Mouse (Mus musculus) MEL (cell line): ENCODE data around the gene Slamf7. TPM values are rescaled to one million over a fixed set of nuclear protein-coding genes. Genes with fewer than 3 reads are reported as not detected.

Source experiments
- DNase-seq: peaks from one replicate; pipeline ENCODE4 v3.0.0; 2011; ENCODE audit warnings: low read depth, low spot score
- H3K27ac ChIP-seq: 2 replicates; pipeline ENCODE4 v1.5.1; 2012; ENCODE audit warnings: low read depth, mild to moderate bottlenecking, control low read depth, low read length, moderate library complexity; ENCODE audit not compliant: control insufficient read depth
- H3K27me3 ChIP-seq, 2 experiments: fragments of 150-350 bp in 1 of 2; sonication (generic) in 1 of 2; 2 replicates each; pipeline ENCODE4 v1.6.1; 2012; ENCODE audit warnings: low read length in 2 of 2, mild to moderate bottlenecking in 2 of 2, improper control_type of control experiment in 1 of 2, moderate library complexity in 1 of 2; ENCODE audit not compliant: insufficient read depth in 2 of 2, control insufficient read depth in 1 of 2
- H3K36me3 ChIP-seq, 2 experiments: 2 replicates each; pipeline ENCODE4 v1.6.1; 2012 to 2014; ENCODE audit warnings: low read length in 2 of 2, improper control_type of control experiment in 1 of 2, inconsistent platforms in 1 of 2, mild to moderate bottlenecking in 1 of 2; ENCODE audit not compliant: insufficient read depth in 2 of 2, control insufficient read depth in 1 of 2
- H3K4me1 ChIP-seq, 2 experiments: fragments of 150-350 bp in 1 of 2; sonication (generic) in 1 of 2; 2 replicates each; pipeline ENCODE4 v1.6.1; 2012; ENCODE audit warnings: low read length in 2 of 2, improper control_type of control experiment in 1 of 2, mild to moderate bottlenecking in 1 of 2; ENCODE audit not compliant: insufficient read depth in 2 of 2, control insufficient read depth in 1 of 2
- H3K4me3 ChIP-seq, 2 experiments: fragments of 150-350 bp in 1 of 2; sonication (generic) in 1 of 2; 2 replicates each; pipeline ENCODE4 v1.5.1; 2012; ENCODE audit warnings: low read depth in 2 of 2, low read length in 2 of 2, mild to moderate bottlenecking in 2 of 2, moderate library complexity in 2 of 2, control low read depth in 1 of 2, improper control_type of control experiment in 1 of 2; ENCODE audit not compliant: control insufficient read depth in 1 of 2, insufficient read depth in 1 of 2
- H3K79me2 ChIP-seq: 2 replicates; pipeline ENCODE4 v1.6.1; 2012; ENCODE audit warnings: mild to moderate bottlenecking, low read length, moderate library complexity; ENCODE audit not compliant: control insufficient read depth, poor library complexity, insufficient read depth
- H3K9ac ChIP-seq: 2 replicates; pipeline ENCODE4 v1.6.1; 2012; ENCODE audit warnings: low read depth, mild to moderate bottlenecking, control low read depth, low read length, moderate library complexity; ENCODE audit not compliant: control insufficient read depth, poor library complexity, severe bottlenecking
- H3K9me3 ChIP-seq: fragments of 150-350 bp; sonication (generic); replicated peaks from 2 replicates; pipeline ENCODE4 v1.6.1; 2012; ENCODE audit warnings: mild to moderate bottlenecking, low read length, improper control_type of control experiment, moderate library complexity; ENCODE audit not compliant: insufficient read depth
- BHLHE40 ChIP-seq: IDR thresholded peaks from 2 replicates; pipeline ENCODE4 v1.6.1; 2012; ENCODE audit warnings: low read depth, mild to moderate bottlenecking, inconsistent platforms, low read length, improper control_type of control experiment, borderline replicate concordance
- CHD1 ChIP-seq: IDR thresholded peaks from 2 replicates; pipeline ENCODE4 v1.6.1; 2012; ENCODE audit warnings: low read depth, mild to moderate bottlenecking, inconsistent platforms, low read length, improper control_type of control experiment
- ETS1 ChIP-seq: IDR thresholded peaks from 2 replicates; pipeline ENCODE4 v1.6.1; 2012; ENCODE audit warnings: low read depth, mild to moderate bottlenecking, inconsistent platforms, low read length, improper control_type of control experiment, moderate library complexity
- MAFK ChIP-seq: IDR thresholded peaks from 2 replicates; pipeline ENCODE4 v1.6.1; 2011; ENCODE audit warnings: low read depth, mild to moderate bottlenecking, low read length, improper control_type of control experiment, borderline replicate concordance
- MEF2A ChIP-seq: IDR thresholded peaks from 2 replicates; pipeline ENCODE4 v1.6.1; 2014; ENCODE audit warnings: low read depth, mild to moderate bottlenecking, inconsistent platforms, low read length, improper control_type of control experiment; ENCODE audit not compliant: poor library complexity, insufficient replicate concordance, severe bottlenecking; ENCODE audit errors: extremely low read depth
- POLR2AphosphoS2 ChIP-seq: IDR thresholded peaks from 2 replicates; pipeline ENCODE4 v1.6.1; 2011; ENCODE audit warnings: low read length, improper control_type of control experiment
- ZKSCAN1 ChIP-seq: IDR thresholded peaks from 2 replicates; pipeline ENCODE4 v1.6.1; 2012; ENCODE audit warnings: low read depth, mild to moderate bottlenecking, inconsistent platforms, low read length, improper control_type of control experiment, moderate library complexity
- ZMIZ1 ChIP-seq: IDR thresholded peaks from 2 replicates; pipeline ENCODE4 v1.6.1; 2012; ENCODE audit warnings: low read depth, mild to moderate bottlenecking, inconsistent platforms, low read length, improper control_type of control experiment, moderate library complexity
- polyA plus RNA-seq, 2 experiments: library from polyadenylated mRNA; stranded (reverse) in 1 of 2; unstranded in 1 of 2; fragments of >175 nt in 1 of 2; fragments of >200 nt in 1 of 2; gene quantifications; 2 replicates each; pipeline versions ENCODE4 v1.2.1 to v1.2.4; 2012; ENCODE audit warnings: low replicate concordance in 2 of 2, low read depth in 1 of 2; ENCODE audit not compliant: insufficient read length in 2 of 2, insufficient read depth in 1 of 2, missing spikeins in 1 of 2
- total RNA-seq: library from RNA; depleted of rRNA; stranded (reverse); fragments of 300-350 nt; gene quantifications from 2 replicates; pipeline ENCODE4 v1.2.3, GENCODE M21; 2012

The Slamf7 gene
- total and polyA plus RNA-seq, 3 experiments = not detected

DNA sequence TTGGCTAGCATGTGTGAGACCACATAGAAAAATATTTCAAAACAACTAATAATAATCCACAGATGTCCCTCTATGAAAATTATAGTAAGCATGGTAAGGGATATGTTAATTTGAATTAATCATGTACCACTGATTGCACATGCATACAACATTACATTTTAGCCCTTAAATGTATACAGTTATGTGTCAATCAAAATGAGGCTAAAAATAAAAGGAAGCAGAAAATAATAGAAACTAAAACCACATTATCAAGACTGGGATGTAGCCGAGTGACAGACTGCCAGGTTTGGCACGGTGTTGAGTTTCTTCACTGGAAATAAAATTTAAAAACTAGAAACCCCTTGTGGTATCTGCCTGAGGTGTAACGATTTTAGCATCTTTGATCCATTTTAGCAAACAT is 33.2 kb downstream of the Slamf7 start:
- TF ChIP-seq MAFK = no peak
- TF ChIP-seq ZKSCAN1 = no peak
- TF ChIP-seq ETS1 = 0 out of 2 replicates have a peak, but pooled peaks have one; percentile 22
- TF ChIP-seq MEF2A = peak; percentile 83; the same call in 1 of the 2 replicates
- TF ChIP-seq, all 39 proteins: peak for 2

GRCm38 (mm10) chr1:171619001-171619400 is 33.8 kb downstream of the Slamf7 start:
- H3K9me3 ChIP-seq = no peaks in the 10 kb centered on the region
- no peak for DNase-seq
- H3K79me2 ChIP-seq = no peaks in the 10 kb centered on the region
- TF ChIP-seq MEF2A (no peak), ZMIZ1 (no peak), BHLHE40 (no peak), CHD1 (no peak), POLR2AphosphoS2 (no peak)
- TF ChIP-seq, all 39 proteins: peak for 0
- Histone ChIP-seq H3K4me1 (peaks cover 3 to 4% of the 10 kb centered on the region in 2 experiments; a peak in 2 of 4 replicates), H3K9ac (no peak overlapping the region), H3K36me3 (0 out of 4 replicates have a peak, but pooled peaks cover 0 to 3% of the 10 kb centered on the region in 2 experiments), H3K4me3 (no peak overlapping the region), H3K27me3 (0 out of 4 replicates have a peak, but pooled peaks cover 0 to 1% of the 10 kb centered on the region in 2 experiments), H3K27ac (no peak overlapping the region)

More for the DNA sequence above, 33.2 kb downstream of the Slamf7 start:
- 0 out of 4 replicates have a peak, but pooled peaks cover 0 to 1% of the 10 kb centered on the region in 2 experiments for H3K27me3 ChIP-seq
- no peak for DNase-seq
- H3K9ac ChIP-seq = no peak overlapping the region
- no peak overlapping the region for H3K27ac ChIP-seq
- no peak overlapping the region for H3K4me3 ChIP-seq
- H3K9me3 ChIP-seq = no peaks in the 10 kb centered on the region
- 0 out of 4 replicates have a peak, but pooled peaks cover 0 to 3% of the 10 kb centered on the region in 2 experiments for H3K36me3 ChIP-seq
- H3K79me2 ChIP-seq = no peaks in the 10 kb centered on the region
- peaks cover 3 to 4% of the 10 kb centered on the region in 2 experiments; a peak in 2 of 4 replicates for H3K4me1 ChIP-seq

- no peak overlapping the region for H3K27ac ChIP-seq
- no peak overlapping the region for H3K9ac ChIP-seq
- no peaks in the 10 kb centered on the region for H3K9me3 ChIP-seq
- TF ChIP-seq BHLHE40 = no peak
- H3K27me3 ChIP-seq = no peaks in the 10 kb centered on the region
- no peak for DNase-seq
- no peak overlapping the region for H3K4me3 ChIP-seq
- no peaks in the 10 kb centered on the region for H3K79me2 ChIP-seq
- peaks cover 3 to 4% of the 10 kb centered on the region in 2 experiments; a peak in 2 of 4 replicates for H3K4me1 ChIP-seq
- H3K36me3 ChIP-seq = 0 out of 4 replicates have a peak, but pooled peaks cover 0 to 3% of the 10 kb centered on the region in 2 experiments
Observed at GRCm38 (mm10) chr1:171616881-171617515, 35.8 kb downstream of the Slamf7 start.
